Comparison of ENCODE assay signal across 26 mouse cellular contexts in the genomic region with DNA sequence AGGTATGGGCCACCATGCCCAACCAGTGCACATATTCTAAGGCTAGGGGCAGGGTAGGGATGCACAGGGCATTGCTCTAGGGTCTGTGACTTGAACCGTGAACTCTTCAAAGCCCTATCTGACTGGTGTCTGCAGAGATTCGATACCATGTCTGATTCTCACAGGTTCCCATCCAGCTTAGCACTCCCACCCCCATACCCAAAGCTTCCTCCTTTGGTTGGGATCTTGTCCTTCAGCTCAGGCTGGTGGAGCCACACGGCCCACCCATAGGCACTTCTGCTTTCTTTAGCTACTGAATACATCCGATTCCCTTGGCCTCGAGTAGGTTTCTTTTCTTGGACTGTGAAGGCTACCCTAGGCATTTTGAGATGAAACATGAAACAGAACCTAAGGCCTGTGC. TPM values are rescaled to one million over a fixed set of nuclear protein-coding genes. Genes with fewer than 3 reads are reported as not detected.
A peak's percentile ranks its signal among the peaks of the same experiment; 100 is the strongest.
DNase-seq lines count a peak whose midpoint lies in the region; ATAC-seq and TF ChIP-seq lines count a peak whose summit lies in the region.
"Had no signal": no experiment of that assay in that cellular context is flagged by ENCODE, and none has a peak within 500 bp of the region (broad histone marks: within the 10 kb centered on the region; RNA-seq: fewer than 3 reads in every experiment).

No protein-coding gene starts in this region.

- H3K36me3 ChIP-seq in forebrain, embryonic 13.5 days (ENCODE audit: poor library complexity, severe bottlenecking) = no peaks in the 10 kb centered on the region
- H3K36me3 ChIP-seq: embryonic facial prominence, embryonic 12.5 days; forebrain, embryonic 15.5 days; hindbrain, embryonic 13.5 days; limb, embryonic 13.5 days; midbrain, embryonic 12.5 days; neural tube, embryonic 13.5 days had no signal

- H3K4me1 ChIP-seq in forebrain, embryonic 13.5 days = peaks cover 5% of the 10 kb centered on the region; the same call in 1 of the 2 replicates

- intact Hi-C loops in gastrocnemius, adult 2 months (cut with DNase I) = no loop called here

- no peak for TF ChIP-seq CTCF in gastrocnemius, adult 2 months (IDR thresholded peaks at IDR 0.05)

- no peak for DNase-seq in gastrocnemius, adult 2 months
- DNase-seq in gastrocnemius, postnatal 10 days = no peak
- peak; percentile 45 to 56 for DNase-seq in spleen, postnatal 36 days (ENCODE audit: low spot score in 2 of 2)
- DNase-seq in spleen, adult 12 weeks (ENCODE audit: low spot score) = no peak
- DNase-seq in c-Kit-positive CD71-positive TER-119-positive erythroid progenitor cells, embryonic 14.5 days (ENCODE audit: low spot score) = no peak
- no peak for DNase-seq in adrenal gland, adult 2 months
- DNase-seq: adrenal gland, adult 8-10 months; gastrocnemius, postnatal 36 days; heart, postnatal 10 days; kidney, adult 8-10 months; kidney, postnatal 4 days; liver, postnatal 0 days; right cerebral cortex, postnatal 14 days; thymus, adult 2 months had no signal

- 89% methylated on average over 5 of the region's 5 CpGs for WGBS in forebrain, embryonic 13.5 days

- no peak overlapping the region for H3K4me2 ChIP-seq in forebrain, embryonic 13.5 days
- H3K4me2 ChIP-seq: embryonic facial prominence, embryonic 12.5 days; forebrain, embryonic 15.5 days; heart, embryonic 11.5 days; hindbrain, embryonic 13.5 days; limb, embryonic 13.5 days; midbrain, embryonic 12.5 days; neural tube, embryonic 13.5 days had no signal

- H3K27me3 ChIP-seq in forebrain, embryonic 13.5 days = no peaks in the 10 kb centered on the region
- H3K27me3 ChIP-seq: CH12.LX; embryonic facial prominence, embryonic 12.5 days; forebrain, embryonic 15.5 days; limb, embryonic 13.5 days; neural tube, embryonic 13.5 days had no signal

- H3K9ac ChIP-seq in forebrain, embryonic 13.5 days = no peak overlapping the region
- H3K9ac ChIP-seq: embryonic facial prominence, embryonic 12.5 days; forebrain, embryonic 15.5 days; hindbrain, embryonic 13.5 days; limb, embryonic 13.5 days; liver, postnatal 0 days; midbrain, embryonic 12.5 days; neural tube, embryonic 13.5 days had no signal

- no peak overlapping the region for H3K4me3 ChIP-seq in gastrocnemius, adult 2 months
- no peak overlapping the region for H3K4me3 ChIP-seq in forebrain, embryonic 13.5 days
- H3K4me3 ChIP-seq: embryonic facial prominence, embryonic 12.5 days; forebrain, embryonic 15.5 days; hindbrain, embryonic 13.5 days; limb, embryonic 13.5 days; midbrain, embryonic 12.5 days; neural tube, embryonic 13.5 days had no signal

- no peaks in the 10 kb centered on the region for H3K9me3 ChIP-seq in forebrain, embryonic 13.5 days (replicated peaks)
- H3K9me3 ChIP-seq: embryonic facial prominence, embryonic 12.5 days; forebrain, embryonic 15.5 days; hindbrain, embryonic 13.5 days; limb, embryonic 13.5 days; midbrain, embryonic 12.5 days; neural tube, embryonic 13.5 days had no signal

- peak; percentile 95 for ATAC-seq in megakaryocyte, adult 5-6 weeks (ENCODE audit: poor library complexity, severe bottlenecking)
- ATAC-seq in forebrain, embryonic 13.5 days = no peak
- ATAC-seq: forebrain, embryonic 15.5 days; inflammation-experienced regulatory T-cells, adult 6 months; liver, postnatal 0 days had no signal

- peak overlapping the region; percentile 60 for H3K27ac ChIP-seq in gastrocnemius, adult 2 months
- no peak overlapping the region for H3K27ac ChIP-seq in forebrain, embryonic 13.5 days
- H3K27ac ChIP-seq: embryonic facial prominence, embryonic 12.5 days; forebrain, embryonic 15.5 days; hindbrain, embryonic 13.5 days; limb, embryonic 13.5 days; midbrain, embryonic 12.5 days; neural tube, embryonic 13.5 days had no signal

RNA-seq across cellular contexts. Expression of gene Susd6, which starts 5.3 kb away (rescaled TPM):
- total RNA-seq in gastrocnemius, adult 2 months (2021) = 10 to 100 TPM; 37.7 to 41.1 TPM
- total RNA-seq in gastrocnemius, postnatal 10 days (2021) = 10 to 100 TPM; 28.6 to 29.2 TPM
- 26.8 and 26.9 TPM in 2 replicates for total RNA-seq in megakaryocyte, adult 5-6 weeks (2015)
- total RNA-seq in megakaryocyte, adult 5-6 weeks (2017) = 37.1 and 38.3 TPM in 2 replicates
- polyA plus RNA-seq in forebrain, embryonic 13.5 days (2015; fragmentation: Nextera tagmentation; extraction: Ambion mirVana) = 13.8 and 14.0 TPM in 2 replicates
- 10 to 100 TPM; 50.4 to 57.8 TPM for total RNA-seq in adrenal gland, adult 2 months (2021)
- polyA plus RNA-seq in adrenal gland, adult 2 months (2012; rRNA removed) = 61.5 and 62.6 TPM in 2 replicates

RNA-seq across cellular contexts. Expression of gene Ccdc177, which starts 24.5 kb away (rescaled TPM):
- total RNA-seq in gastrocnemius, adult 2 months (2021) = not detected
- total RNA-seq in gastrocnemius, postnatal 10 days (2021) = under 1 TPM; 0.07 to 0.09 TPM
- total RNA-seq in megakaryocyte, adult 5-6 weeks (2015) = not detected in 2 replicates
- not detected in 2 replicates for total RNA-seq in megakaryocyte, adult 5-6 weeks (2017)
- 4.6 and 4.7 TPM in 2 replicates for polyA plus RNA-seq in forebrain, embryonic 13.5 days (2015; fragmentation: Nextera tagmentation; extraction: Ambion mirVana)
- under 1 TPM in 1 of 2 experiments, not detected in 1; 0.07 TPM for total RNA-seq in adrenal gland, adult 2 months (2021)
- not detected in 2 replicates for polyA plus RNA-seq in adrenal gland, adult 2 months (2012; rRNA removed)
- total RNA-seq: CH12.LX; gastrocnemius, postnatal 36 days had no signal
- polyA plus RNA-seq: heart, embryonic 11.5 days; inflammation-experienced regulatory T-cells, adult 6 months; liver, postnatal 0 days; spleen, adult 2 months; thymus, adult 2 months had no signal

Comparison
In these comparisons a context has a peak if more than half of its experiments do, and no peak if none do; other contexts are left out.
1. DNase-seq: peak in spleen, postnatal 36 days (2 of 2); none in gastrocnemius, adult 2 months (single experiment), gastrocnemius, postnatal 10 days (single experiment), spleen, adult 12 weeks (single experiment), c-Kit-positive CD71-positive TER-119-positive erythroid progenitor cells, embryonic 14.5 days (single experiment) and adrenal gland, adult 2 months (single experiment).